Mouse (Mus musculus) hindbrain, embryonic 10.5 days (tissue): ENCODE data around the gene Eid1. TPM values are rescaled to one million over a fixed set of nuclear protein-coding genes. Genes with fewer than 3 reads are reported as not detected.
A peak's percentile ranks its signal among the peaks of the same experiment; 100 is the strongest.

Experiments used
- DNase-seq: peaks from one replicate; pipeline ENCODE4 v3.0.0-alpha.2; 2017; ENCODE audit warnings: low spot score
- H3K27ac ChIP-seq: fragments of 300-500 bp; sonication (generic); 2 replicates; pipeline ENCODE4 v1.5.1; 2016; ENCODE audit warnings: mild to moderate bottlenecking, moderate library complexity
- H3K27me3 ChIP-seq: fragments of 300-500 bp; sonication (generic); 2 replicates; pipeline ENCODE4 v1.6.1; 2016; ENCODE audit warnings: mild to moderate bottlenecking; ENCODE audit not compliant: poor library complexity, insufficient read depth, severe bottlenecking
- H3K36me3 ChIP-seq: fragments of 300-500 bp; sonication (generic); 2 replicates; pipeline ENCODE4 v1.6.1; 2016; ENCODE audit warnings: mild to moderate bottlenecking, moderate library complexity
- H3K4me1 ChIP-seq: fragments of 300-500 bp; sonication (generic); replicated peaks from 2 replicates; pipeline ENCODE4 v1.6.1; 2016; ENCODE audit warnings: mild to moderate bottlenecking
- H3K4me3 ChIP-seq: fragments of 300-500 bp; sonication (generic); 2 replicates; pipeline ENCODE4 v1.5.1; 2016; ENCODE audit warnings: mild to moderate bottlenecking, moderate library complexity
- H3K9me3 ChIP-seq: fragments of 300-500 bp; sonication (generic); 2 replicates; pipeline ENCODE4 v1.6.1; 2016; ENCODE audit warnings: mild to moderate bottlenecking, moderate library complexity
- WGBS: fragments of 180-500 bp; shearing (Covaris S2); methylation state at CpG from one replicate; pipeline ENCODE4 v1.1.7; 2016; 5-methylcytosine and 5-hydroxymethylcytosine counted together
- polyA plus RNA-seq: library from polyadenylated mRNA; unstranded; fragments of >200 nt; fragmentation: Nextera tagmentation; extraction: Ambion mirVana; gene quantifications from 2 replicates; pipeline ENCODE4 v1.2.1, GENCODE M21; 2016

The Eid1 gene
- polyA plus RNA-seq, 1 experiment from 2014 or later: 175 TPM

DNA sequence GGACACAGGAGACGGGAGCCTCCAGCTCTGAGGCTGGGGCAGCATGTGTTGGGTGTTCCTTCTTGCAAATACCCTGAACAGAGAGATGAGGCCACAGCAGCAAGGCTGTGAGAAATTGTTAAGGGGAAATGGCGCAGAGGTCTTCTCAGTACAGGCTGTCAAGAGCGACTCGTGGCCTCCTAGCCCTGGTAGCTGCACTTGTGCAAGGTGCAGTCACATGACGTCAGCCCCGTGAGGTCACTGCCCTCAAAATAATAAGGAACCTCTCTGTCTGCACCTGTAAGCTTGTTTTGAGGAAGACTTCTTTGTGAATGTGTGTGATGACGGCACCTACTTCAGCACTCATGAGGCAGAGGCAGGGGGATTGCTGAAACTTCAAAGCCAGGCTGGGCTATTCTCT is 11.0 kb downstream of the Eid1 start:
- H3K9me3 ChIP-seq: no peaks in the 10 kb centered on the region
- 81% methylated on average over 7 of the region's 7 CpGs for WGBS
- H3K4me3 ChIP-seq: no peak overlapping the region
- H3K27me3 ChIP-seq: no peaks in the 10 kb centered on the region
- no peak overlapping the region for H3K27ac ChIP-seq
- H3K36me3 ChIP-seq: no peaks in the 10 kb centered on the region
- H3K4me1 ChIP-seq: peaks cover 23% of the 10 kb centered on the region
- no peak for DNase-seq

DNA sequence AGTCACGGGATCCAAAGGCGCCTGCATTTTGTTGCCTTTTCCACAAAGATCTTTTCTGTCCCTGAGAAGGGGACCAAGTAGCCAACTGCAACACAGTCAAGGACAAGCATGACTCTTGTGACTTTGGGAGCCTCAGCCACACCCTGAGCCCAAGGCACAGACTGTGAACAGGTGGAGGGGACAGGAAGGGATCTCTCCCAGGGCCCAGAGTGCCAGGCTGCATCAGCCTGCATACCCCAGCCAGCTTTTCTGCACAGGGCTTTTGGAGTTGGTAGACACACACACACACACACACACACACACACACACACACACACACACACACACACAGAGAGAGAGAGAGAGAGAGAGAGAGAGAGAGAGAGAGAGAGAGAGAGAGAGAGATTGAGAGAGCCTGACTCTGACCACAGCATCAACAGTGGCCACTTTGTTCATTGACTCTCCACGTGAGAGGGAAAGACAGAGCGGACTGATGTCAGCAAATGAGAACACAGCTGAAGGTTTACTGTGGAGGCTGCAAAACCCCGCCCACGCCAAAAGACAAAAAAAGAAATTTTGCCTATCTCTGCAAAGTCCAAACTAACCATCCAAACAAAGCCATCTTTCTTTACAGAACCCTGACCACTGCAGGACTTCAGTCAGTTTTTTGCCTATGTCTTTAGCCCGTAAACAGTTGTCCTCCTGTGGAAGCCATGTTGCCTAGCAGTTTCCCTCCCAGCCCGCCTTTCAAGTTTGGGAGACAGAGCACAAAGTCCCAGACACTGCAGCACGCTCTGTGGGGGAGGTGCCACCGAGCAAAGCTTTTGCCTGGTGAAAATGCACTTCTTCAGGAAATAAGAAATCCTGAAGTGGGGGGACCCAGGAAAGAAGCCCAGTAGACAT is 11.9 kb downstream of the Eid1 start:
- WGBS: 60% methylated on average over 10 of the region's 10 CpGs
- peak; percentile 28 for DNase-seq
- peaks cover 23% of the 10 kb centered on the region for H3K4me1 ChIP-seq
- peak overlapping the region; percentile 78 for H3K27ac ChIP-seq
- H3K9me3 ChIP-seq: no peaks in the 10 kb centered on the region
- no peaks in the 10 kb centered on the region for H3K36me3 ChIP-seq
- no peak overlapping the region for H3K4me3 ChIP-seq
- no peaks in the 10 kb centered on the region for H3K27me3 ChIP-seq

DNA sequence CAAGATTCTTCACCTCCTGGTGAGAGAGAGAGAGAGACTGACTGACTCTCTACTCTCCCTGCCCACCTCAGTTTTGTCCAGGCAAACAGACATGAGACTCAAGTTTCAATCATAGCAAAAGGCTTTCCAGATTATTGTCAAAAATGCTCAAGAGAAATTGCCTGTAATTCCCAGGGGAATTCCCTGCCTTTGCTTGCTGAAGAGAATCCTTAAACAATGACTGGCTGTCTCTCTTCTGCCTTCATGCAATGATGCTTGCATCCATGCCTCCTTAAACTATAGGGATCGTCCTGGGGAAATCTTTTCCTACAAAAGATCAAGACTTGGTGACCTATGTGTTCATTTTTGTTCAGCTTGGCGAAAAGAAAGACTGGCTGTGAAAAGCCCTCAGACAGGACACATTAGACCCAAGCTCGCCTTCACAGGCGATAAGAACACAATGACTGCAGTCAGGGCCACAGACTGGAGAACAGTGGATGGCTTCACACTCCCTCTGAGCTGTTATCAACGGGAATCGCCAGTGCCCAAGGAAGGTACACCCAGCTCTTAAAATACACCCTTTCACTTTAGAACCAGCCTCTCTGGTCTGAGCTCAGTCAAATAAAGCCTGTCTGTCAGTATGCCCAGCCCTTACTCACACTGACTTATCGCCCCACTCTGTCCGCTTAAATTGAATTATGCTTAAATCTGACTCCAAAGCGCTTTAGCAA is 12.7 kb downstream of the Eid1 start:
- WGBS: 57% methylated on average over 9 of the region's 9 CpGs
- H3K36me3 ChIP-seq: no peaks in the 10 kb centered on the region
- peak overlapping the region; percentile 78 for H3K27ac ChIP-seq
- DNase-seq: peak; percentile 20
- H3K4me3 ChIP-seq: no peak overlapping the region
- H3K9me3 ChIP-seq: no peaks in the 10 kb centered on the region
- peaks cover 23% of the 10 kb centered on the region for H3K4me1 ChIP-seq
- H3K27me3 ChIP-seq: no peaks in the 10 kb centered on the region

DNA sequence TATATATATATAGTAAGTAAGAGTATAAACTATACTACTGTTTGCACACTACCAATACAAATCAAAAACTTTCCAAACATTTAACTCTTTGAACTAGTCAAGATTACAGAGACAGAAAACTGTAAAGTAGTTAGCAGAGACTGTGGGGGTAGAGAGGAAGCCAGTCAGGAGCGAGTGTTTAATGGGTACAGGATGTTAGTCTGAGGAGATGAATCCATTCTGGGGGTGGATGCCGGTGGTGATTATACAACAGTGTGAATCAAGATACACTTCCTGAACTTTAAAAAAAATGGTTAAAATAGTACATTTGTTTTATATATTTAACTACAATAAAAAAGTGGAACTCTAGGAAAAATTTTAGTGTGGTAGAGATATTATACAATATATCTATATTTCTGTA is 19.1 kb downstream of the Eid1 start:
- peaks cover 9% of the 10 kb centered on the region; the same call in 1 of the 2 replicates for H3K4me1 ChIP-seq
- H3K36me3 ChIP-seq: no peaks in the 10 kb centered on the region
- 87% methylated on average over 2 of the region's 2 CpGs for WGBS
- H3K9me3 ChIP-seq: no peaks in the 10 kb centered on the region
- H3K27me3 ChIP-seq: no peaks in the 10 kb centered on the region
- no peak for DNase-seq
- H3K27ac ChIP-seq: no peak overlapping the region
- no peak overlapping the region for H3K4me3 ChIP-seq

DNA sequence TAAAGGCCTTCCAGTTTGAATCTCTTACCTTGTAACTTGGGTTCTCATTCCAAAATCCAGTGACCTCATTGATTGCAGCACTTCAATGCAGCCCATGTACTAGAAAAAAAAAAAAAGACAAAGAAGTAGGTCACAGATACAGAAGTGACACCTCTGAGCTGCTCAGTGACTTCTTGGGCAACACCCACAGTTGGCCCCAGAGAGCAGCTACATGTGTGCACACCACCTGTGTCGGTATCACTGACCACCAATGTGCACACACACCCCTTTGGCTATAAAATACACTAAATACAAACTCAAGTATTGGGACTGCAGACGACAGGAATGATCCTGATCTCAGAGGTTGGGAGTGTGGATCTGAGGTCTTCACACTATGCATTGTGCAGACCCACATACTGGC is 21.9 kb downstream of the Eid1 start:
- H3K27me3 ChIP-seq: no peaks in the 10 kb centered on the region
- H3K4me1 ChIP-seq: peaks cover 9% of the 10 kb centered on the region; the same call in 1 of the 2 replicates
- H3K9me3 ChIP-seq: no peaks in the 10 kb centered on the region
- WGBS: 79% methylated on average over 2 of the region's 2 CpGs
- H3K27ac ChIP-seq: no peak overlapping the region
- no peaks in the 10 kb centered on the region for H3K36me3 ChIP-seq
- H3K4me3 ChIP-seq: no peak overlapping the region
- no peak for DNase-seq

DNA sequence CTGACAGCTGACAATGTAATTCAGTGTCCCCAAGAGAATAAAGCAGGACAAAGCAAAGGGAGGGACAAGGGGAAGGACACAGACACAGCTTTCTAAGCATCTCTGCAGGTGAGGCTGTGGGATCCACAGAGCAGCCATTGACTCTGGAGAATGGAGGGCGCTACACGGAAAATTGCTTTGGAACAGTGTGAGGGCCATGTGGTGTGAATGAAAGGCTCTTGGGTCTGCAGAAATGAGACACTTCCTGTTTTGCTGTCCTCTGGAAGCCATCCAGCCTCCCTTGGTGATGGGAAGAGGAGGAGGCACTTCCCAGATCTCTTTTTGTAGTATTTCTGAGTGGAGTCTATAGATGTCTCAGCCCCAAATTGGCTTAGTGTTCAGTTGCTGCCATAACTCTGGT is 23.3 kb downstream of the Eid1 start:
- Histone ChIP-seq H3K36me3 (no peaks in the 10 kb centered on the region), H3K4me3 (no peak overlapping the region), H3K4me1 (peaks cover 9% of the 10 kb centered on the region; the same call in 1 of the 2 replicates), H3K27ac (no peak overlapping the region), H3K27me3 (no peaks in the 10 kb centered on the region), H3K9me3 (no peaks in the 10 kb centered on the region)
- WGBS: 43% methylated on average over 2 of the region's 2 CpGs
- no peak for DNase-seq

DNA sequence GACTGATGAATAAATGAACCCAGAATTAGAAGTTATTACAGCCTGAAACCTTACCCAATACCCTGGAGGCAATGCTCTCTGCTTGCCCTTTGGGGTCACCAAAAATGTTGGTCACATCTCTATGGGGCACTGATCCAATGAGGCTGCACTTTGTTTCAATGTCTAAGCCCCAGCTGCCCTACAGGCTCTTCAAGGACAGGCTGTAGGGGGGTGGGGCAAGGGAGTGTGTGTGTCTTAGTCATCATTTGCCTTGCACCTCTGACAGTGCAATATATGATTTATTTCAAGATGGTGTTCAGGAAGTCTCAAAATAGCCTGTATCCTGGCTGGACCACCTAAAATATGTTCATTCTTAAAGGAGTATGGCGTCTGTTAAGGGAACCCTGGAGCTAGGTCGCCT is 28.7 kb downstream of the Eid1 start:
- H3K4me3 ChIP-seq: no peak overlapping the region
- no peak for DNase-seq
- H3K36me3 ChIP-seq: no peaks in the 10 kb centered on the region
- peaks cover 5% of the 10 kb centered on the region; the same call in 1 of the 2 replicates for H3K27me3 ChIP-seq
- H3K4me1 ChIP-seq: peaks cover 16% of the 10 kb centered on the region
- H3K27ac ChIP-seq: no peak overlapping the region
- H3K9me3 ChIP-seq: no peaks in the 10 kb centered on the region
- WGBS: 93% methylated on average over 2 of the region's 2 CpGs

DNA sequence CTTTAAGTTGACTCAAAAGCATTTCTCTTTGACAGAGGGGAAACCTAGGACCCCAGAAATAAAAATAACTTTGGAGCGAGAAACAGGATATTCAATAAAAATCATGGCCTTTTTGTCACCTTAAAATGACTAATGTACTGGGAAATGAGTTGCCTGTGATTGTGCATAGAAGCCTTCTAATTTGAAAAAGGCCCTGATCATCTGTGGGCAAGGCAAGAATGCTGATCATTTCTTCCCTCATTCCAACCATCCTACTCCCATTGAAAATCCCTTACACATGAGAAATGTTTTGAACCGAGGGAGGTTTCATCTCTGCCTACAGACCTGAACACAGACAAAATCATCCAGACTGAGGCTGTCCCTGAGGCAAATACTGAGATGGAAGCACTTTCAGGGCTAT is 30.0 kb downstream of the Eid1 start:
- DNase-seq: no peak
- H3K9me3 ChIP-seq: no peaks in the 10 kb centered on the region
- no peak overlapping the region for H3K4me3 ChIP-seq
- peaks cover 15% of the 10 kb centered on the region for H3K4me1 ChIP-seq
- no peaks in the 10 kb centered on the region for H3K36me3 ChIP-seq
- no peak overlapping the region for H3K27ac ChIP-seq
- H3K27me3 ChIP-seq: peaks cover 5% of the 10 kb centered on the region; the same call in 1 of the 2 replicates
- WGBS: 91% methylated on average over 2 of the region's 2 CpGs

DNA sequence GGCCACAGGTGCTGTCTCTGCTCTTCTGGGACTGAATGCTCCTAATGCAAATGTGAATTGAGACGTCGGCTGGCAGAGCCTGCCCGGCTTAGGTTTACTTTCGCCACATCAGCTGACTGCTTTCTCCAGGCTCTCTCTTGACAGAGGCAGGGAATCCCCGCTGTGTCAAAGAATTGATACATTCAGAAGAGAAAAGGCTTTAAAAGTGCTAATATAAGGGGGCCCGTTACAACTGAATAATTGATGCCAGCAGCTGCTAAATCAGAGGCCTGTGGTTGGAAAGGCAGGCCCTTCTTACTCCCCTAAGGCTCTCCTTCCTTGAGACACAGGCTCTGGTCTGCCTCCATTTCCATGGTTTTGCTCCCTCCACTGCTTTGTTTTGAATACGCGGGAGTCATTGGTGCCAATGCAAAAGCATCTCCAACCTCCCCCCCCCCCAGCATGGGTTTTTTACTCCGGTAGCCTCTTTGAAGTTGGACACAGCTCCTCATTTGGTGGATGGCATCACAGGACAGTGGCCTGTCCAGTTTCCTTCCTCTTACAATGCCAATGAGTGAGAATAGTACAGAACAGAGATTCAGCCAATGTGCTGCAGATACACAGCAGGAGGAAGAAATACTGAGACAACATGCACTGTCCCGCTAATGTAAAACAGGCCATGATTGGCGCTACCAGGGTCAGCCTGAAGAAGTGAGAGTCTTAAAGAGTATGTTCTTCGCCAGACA is 32.2 kb downstream of the Eid1 start:
- Histone ChIP-seq H3K9me3 (no peaks in the 10 kb centered on the region), H3K4me1 (peaks cover 15% of the 10 kb centered on the region), H3K4me3 (no peak overlapping the region), H3K27ac (peak overlapping the region; percentile 71), H3K27me3 (peaks cover 5% of the 10 kb centered on the region; the same call in 1 of the 2 replicates), H3K36me3 (no peaks in the 10 kb centered on the region)
- 33% methylated on average over 12 of the region's 12 CpGs for WGBS
- peak; percentile 44 for DNase-seq

DNA sequence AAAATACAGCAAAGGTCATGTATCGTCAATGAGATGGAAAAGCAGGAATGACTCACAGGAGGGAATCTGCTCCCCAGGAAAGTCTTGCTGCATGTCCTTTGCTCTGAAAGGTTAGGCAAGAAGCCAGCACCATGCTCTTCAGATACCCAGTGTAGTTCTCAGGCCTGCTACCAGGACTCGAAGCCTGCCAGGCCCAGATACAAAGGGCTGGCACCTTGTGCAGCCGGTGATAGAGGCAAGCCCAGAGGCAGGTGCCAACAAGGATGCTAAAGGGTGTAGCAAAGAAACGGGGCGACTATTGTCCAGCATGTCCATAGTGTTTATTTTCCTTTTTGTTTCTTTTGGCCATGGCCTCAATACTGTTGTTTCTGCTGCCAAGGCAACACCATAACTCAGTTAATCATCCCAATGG is 33.6 kb downstream of the Eid1 start:
- Histone ChIP-seq H3K27me3 (peaks cover 5% of the 10 kb centered on the region; the same call in 1 of the 2 replicates), H3K27ac (no peak overlapping the region), H3K9me3 (no peaks in the 10 kb centered on the region), H3K4me1 (peaks cover 15% of the 10 kb centered on the region), H3K4me3 (no peak overlapping the region), H3K36me3 (no peaks in the 10 kb centered on the region)
- no peak for DNase-seq
- 84% methylated on average over 5 of the region's 5 CpGs for WGBS

DNA sequence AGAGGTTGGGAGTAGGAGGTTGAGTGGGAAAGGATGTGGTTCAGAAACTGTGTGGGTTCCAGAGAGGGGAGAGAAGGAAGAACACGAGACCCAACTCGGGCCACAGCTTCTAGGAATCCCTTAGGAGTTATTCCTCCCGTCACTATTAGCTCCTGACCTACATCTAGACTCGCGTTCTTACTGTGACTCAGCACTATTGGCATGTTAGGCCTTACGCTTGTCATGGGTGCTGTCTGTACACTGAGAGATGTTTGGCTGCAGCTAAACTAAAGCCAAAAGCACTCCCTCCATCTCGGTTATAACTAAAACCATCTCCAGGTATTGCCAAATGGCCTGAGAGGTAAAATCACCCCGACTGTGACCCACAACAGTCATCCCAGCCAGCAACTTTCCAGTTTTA is 43.7 kb downstream of the Eid1 start:
- DNase-seq: no peak
- Histone ChIP-seq H3K27ac (no peak overlapping the region), H3K4me1 (0 out of 2 replicates have a peak, but pooled peaks cover 2% of the 10 kb centered on the region), H3K9me3 (no peaks in the 10 kb centered on the region), H3K36me3 (no peaks in the 10 kb centered on the region), H3K4me3 (no peak overlapping the region), H3K27me3 (peaks cover 12% of the 10 kb centered on the region)
- 86% methylated on average over 8 of the region's 8 CpGs for WGBS

DNA sequence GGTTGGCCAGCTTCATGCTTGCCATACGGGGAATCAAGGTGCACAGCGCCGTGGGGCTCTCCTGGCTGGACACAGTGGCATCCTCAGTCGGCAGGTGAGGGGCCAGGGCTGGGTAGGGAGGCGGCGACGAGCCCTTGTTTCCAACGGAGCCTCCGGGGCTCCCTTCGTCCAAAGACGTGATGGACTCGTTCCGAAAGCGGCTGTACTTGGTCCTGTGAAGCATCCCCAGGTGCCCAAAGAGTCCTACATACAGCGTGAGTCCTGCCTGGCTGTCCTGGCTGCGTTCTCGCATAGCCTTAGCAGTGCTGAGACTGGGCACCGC is 50.2 kb downstream of the Eid1 start:
- DNase-seq: no peak
- 2% methylated on average over 18 of the region's 18 CpGs for WGBS

More for the DNA sequence above, 50.2 kb downstream of the Eid1 start:
- peak overlapping the region; percentile 84; the same call in 1 of the 2 replicates for H3K27ac ChIP-seq
- no peaks in the 10 kb centered on the region for H3K36me3 ChIP-seq
- peak overlapping the region; percentile 74 for H3K4me3 ChIP-seq
- H3K4me1 ChIP-seq: peaks cover 25% of the 10 kb centered on the region
- no peaks in the 10 kb centered on the region for H3K9me3 ChIP-seq
- peaks cover 66% of the 10 kb centered on the region for H3K27me3 ChIP-seq
